Mouse (Mus musculus): ENCODE measurements around the gene Naa60. TPM values are rescaled to one million over a fixed set of nuclear protein-coding genes. Genes with fewer than 3 reads are reported as not detected.
A peak's percentile ranks its signal among the peaks of the same experiment; 100 is the strongest.
"Not testable (repeated sequence)": the region's sequence is repeated elsewhere in the genome, so short reads cannot be mapped to it uniquely, and the experiment has no call there.

Naa60 gene
- polyA plus RNA-seq (2016; fragmentation: Nextera tagmentation; extraction: Ambion mirVana), result 60.6 and 65.2 TPM in 2 replicates

DNA sequence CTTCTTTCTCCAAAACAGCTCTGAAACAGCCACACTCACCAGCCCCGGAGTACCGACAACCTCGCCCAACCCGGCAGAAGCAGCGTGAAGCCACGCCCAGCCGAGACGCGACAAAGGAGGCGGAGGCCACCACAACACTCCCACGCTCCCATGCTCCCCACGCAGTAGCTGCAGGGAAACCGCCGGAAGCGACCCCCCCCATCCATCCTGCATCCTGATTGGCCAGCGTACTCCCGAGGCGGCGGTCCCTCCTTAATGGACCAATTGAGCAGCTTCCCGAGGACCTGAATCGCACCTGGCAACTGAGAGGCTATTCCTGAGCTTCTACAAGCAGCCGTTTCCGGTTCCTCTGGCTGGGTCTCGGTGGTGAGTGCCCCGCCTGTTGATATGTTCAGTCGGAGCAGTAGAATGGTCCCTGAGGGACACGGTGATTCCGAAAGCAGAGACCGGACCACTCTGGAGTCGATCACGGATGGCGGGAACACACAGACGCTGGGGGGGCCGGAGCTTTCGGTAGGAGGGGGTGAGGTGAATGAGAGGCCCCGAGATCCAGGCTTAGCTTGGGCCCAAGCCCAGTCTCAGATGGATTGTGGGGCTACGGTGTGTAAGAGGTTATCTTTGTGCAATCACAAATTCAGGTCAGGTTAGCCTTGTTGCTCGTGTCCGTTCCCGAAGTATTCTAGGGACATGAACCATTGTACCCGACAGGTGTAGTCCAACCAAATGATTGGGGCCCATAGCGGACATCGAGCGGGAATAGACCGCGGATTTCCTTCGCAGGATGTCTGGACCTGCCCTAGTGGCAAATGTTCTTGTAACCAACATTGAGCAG lies at the start of gene Naa60:
Gene Naa60 (plus strand): TSS at position 160 of the 832 bp plus-strand sequence.
- peak within 1 kb of the TSS; percentile 46; the same call in 1 of the 2 replicates for H3K27ac ChIP-seq
- H3K4me1 ChIP-seq, result peaks cover 19% of the 10 kb centered on the region
- peaks cover 7% of the 10 kb centered on the region for H3K36me3 ChIP-seq (replicated peaks)
- no peaks in the 10 kb centered on the region for H3K9me3 ChIP-seq
- peak; percentile 98 for ATAC-seq (ENCODE audit: low FRiP score)
- 4% methylated on average over 47 of the region's 47 CpGs for WGBS
- no peaks in the 10 kb centered on the region for H3K27me3 ChIP-seq
- peak within 1 kb of the TSS; percentile 57 for H3K4me3 ChIP-seq (replicated peaks)
- peak within 1 kb of the TSS; percentile 68 for H3K9ac ChIP-seq
- H3K4me2 ChIP-seq, result peak within 1 kb of the TSS; percentile 82

DNA sequence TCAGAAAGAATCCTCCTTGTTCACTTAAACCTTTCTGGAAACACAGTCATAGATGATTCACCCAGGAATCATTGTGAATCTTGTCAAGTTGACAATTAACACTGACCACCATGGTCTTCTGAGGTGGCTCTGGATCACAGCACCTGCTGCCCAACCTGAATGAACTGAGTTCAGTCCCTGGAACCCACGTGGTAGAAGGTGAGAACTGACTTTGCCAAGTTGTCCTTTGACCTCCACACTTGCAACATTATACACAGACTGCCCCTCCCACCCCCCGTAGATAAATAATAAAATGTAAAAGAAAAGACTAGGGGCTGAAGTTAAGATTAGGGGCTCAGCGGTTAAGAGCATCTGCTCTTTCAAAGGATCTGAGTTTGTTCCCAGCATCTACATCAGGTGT lies 44.2 kb upstream of the Naa60 start:
- no peak for ATAC-seq (ENCODE audit: low FRiP score)
- no peak overlapping the region for H3K4me2 ChIP-seq
- WGBS, result 59% methylated on average over 3 of the region's 3 CpGs
- no peak overlapping the region for H3K27ac ChIP-seq
- H3K4me1 ChIP-seq, result no peaks in the 10 kb centered on the region
- H3K36me3 ChIP-seq (replicated peaks), result no peaks in the 10 kb centered on the region
- no peak overlapping the region for H3K4me3 ChIP-seq (replicated peaks)
- H3K9ac ChIP-seq, result no peak overlapping the region
- no peaks in the 10 kb centered on the region for H3K27me3 ChIP-seq
- no peaks in the 10 kb centered on the region for H3K9me3 ChIP-seq

DNA sequence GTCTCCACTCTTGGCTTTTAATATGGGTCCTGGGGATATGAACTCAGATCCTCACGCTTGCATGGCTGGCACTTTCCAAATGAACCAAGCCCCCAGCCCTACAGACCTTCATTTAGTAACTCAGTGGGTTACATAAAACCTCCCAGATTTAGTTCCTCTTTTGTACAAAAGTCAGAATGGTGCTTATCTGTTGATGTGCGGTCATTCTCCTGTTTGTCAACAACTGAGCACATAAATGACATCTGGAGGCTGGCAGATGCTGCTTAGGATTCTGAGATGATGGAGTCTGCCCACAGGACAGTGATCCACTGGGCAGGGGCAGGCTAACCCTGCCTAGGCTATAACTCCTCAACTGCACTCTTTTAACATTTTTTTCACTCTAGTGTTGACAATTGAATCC lies 42.4 kb upstream of the Naa60 start:
- Histone ChIP-seq H3K27me3 (no peaks in the 10 kb centered on the region), H3K9ac (no peak overlapping the region), H3K9me3 (no peaks in the 10 kb centered on the region), H3K4me2 (no peak overlapping the region), H3K27ac (no peak overlapping the region), H3K4me3 (replicated peaks) (no peak overlapping the region), H3K36me3 (replicated peaks) (no peaks in the 10 kb centered on the region), H3K4me1 (no peaks in the 10 kb centered on the region)
- ATAC-seq (ENCODE audit: low FRiP score), result no peak
- WGBS, result 88% methylated on average over 2 of the region's 2 CpGs

DNA sequence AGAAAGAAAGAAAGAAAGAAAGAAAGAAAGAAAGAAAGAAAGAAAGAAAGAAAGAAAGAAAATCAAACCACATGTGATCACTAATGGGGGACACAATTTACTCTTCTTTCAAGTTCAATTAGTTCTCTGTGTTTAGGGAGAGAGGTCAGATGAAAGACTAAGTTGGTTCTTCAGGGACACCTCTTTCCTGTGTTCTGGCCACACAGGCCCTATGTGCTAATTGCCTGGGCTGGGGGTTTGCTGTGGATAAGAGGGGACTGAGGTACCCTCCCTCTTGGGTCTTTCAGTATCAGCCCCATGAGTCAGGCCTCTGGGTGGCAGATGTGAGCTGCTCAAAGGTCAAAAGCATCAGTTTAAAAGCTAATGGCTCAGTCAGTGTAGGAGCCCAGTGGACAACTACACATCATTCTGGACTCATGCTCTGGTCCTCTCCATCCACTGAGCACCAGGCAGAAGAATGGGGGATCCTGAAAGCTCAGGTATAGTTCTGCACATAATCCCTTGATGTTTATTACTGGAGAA lies 41.5 kb upstream of the Naa60 start, which contains the start of gene Olfr15:
Gene Olfr15 (plus strand): TSS at position 291 of the 522 bp plus-strand sequence.
- H3K27ac ChIP-seq, result no peak within 1 kb of the TSS
- H3K9ac ChIP-seq, result no peak within 1 kb of the TSS
- ATAC-seq (ENCODE audit: low FRiP score), result no peak
- no peaks in the 10 kb centered on the region for H3K36me3 ChIP-seq (replicated peaks)
- H3K9me3 ChIP-seq, result no peaks in the 10 kb centered on the region
- H3K4me2 ChIP-seq, result no peak within 1 kb of the TSS
- H3K4me1 ChIP-seq, result no peaks in the 10 kb centered on the region
- no peak within 1 kb of the TSS for H3K4me3 ChIP-seq (replicated peaks)
- H3K27me3 ChIP-seq, result no peaks in the 10 kb centered on the region

DNA sequence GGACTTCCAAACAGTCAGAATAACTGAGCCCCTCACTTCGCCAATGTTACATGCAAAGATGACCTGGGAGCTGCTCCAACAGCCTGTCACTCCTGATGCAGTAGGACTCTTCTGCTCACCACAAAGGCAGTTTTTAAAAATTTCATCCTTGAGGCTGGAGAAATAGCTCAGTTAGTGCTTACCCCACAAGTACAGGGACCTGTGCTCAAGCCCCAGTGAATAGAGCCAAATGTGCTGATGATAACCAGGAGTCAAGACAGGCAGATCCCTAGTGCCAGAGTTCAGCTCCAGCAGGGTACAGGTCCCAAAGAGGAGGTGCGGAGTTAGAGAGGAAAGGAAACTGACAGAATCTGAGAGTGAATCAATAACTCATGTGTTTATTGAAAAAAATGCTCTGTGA lies 36.7 kb upstream of the Naa60 start:
- H3K9me3 ChIP-seq, result no peaks in the 10 kb centered on the region
- no peaks in the 10 kb centered on the region for H3K4me1 ChIP-seq
- no peak overlapping the region for H3K9ac ChIP-seq
- H3K27me3 ChIP-seq, result 0 out of 2 replicates have a peak, but pooled peaks cover 3% of the 10 kb centered on the region
- WGBS, result 70% methylated on average over 2 of the region's 2 CpGs
- ATAC-seq (ENCODE audit: low FRiP score), result no peak
- H3K36me3 ChIP-seq (replicated peaks), result no peaks in the 10 kb centered on the region
- H3K27ac ChIP-seq, result no peak overlapping the region
- no peak overlapping the region for H3K4me2 ChIP-seq
- H3K4me3 ChIP-seq (replicated peaks), result no peak overlapping the region

DNA sequence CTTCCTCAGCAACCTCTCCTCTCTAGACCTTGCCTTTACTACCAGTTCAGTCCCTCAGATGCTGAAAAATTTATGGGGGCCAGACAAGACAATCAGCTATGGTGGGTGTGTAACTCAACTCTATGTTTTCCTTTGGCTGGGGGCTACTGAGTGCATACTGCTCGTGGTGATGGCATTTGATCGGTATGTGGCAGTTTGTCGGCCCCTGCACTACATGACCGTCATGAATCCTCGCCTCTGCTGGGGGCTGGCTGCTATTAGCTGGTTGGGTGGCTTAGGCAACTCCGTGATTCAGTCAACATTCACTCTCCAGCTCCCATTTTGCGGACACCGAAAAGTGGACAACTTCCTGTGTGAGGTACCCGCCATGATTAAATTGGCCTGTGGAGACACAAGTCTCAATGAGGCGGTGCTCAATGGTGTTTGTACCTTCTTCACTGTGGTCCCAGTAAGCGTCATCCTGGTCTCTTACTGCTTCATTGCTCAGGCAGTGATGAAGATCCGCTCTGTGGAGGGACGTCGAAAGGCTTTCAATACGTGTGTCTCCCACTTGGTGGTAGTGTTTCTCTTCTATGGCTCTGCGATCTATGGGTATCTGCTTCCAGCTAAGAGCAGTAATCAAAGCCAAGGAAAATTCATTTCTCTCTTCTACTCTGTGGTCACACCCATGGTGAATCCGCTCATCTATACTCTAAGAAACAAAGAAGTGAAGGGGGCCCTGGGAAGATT lies 32.9 kb upstream of the Naa60 start:
- no peak overlapping the region for H3K9ac ChIP-seq
- H3K27me3 ChIP-seq, result 0 out of 2 replicates have a peak, but pooled peaks cover 3% of the 10 kb centered on the region
- no peak overlapping the region for H3K27ac ChIP-seq
- no peaks in the 10 kb centered on the region for H3K4me1 ChIP-seq
- no peaks in the 10 kb centered on the region for H3K36me3 ChIP-seq (replicated peaks)
- no peak overlapping the region for H3K4me2 ChIP-seq
- 66% methylated on average over 17 of the region's 17 CpGs for WGBS
- H3K4me3 ChIP-seq (replicated peaks), result no peak overlapping the region
- ATAC-seq (ENCODE audit: low FRiP score), result no peak
- H3K9me3 ChIP-seq, result no peaks in the 10 kb centered on the region

DNA sequence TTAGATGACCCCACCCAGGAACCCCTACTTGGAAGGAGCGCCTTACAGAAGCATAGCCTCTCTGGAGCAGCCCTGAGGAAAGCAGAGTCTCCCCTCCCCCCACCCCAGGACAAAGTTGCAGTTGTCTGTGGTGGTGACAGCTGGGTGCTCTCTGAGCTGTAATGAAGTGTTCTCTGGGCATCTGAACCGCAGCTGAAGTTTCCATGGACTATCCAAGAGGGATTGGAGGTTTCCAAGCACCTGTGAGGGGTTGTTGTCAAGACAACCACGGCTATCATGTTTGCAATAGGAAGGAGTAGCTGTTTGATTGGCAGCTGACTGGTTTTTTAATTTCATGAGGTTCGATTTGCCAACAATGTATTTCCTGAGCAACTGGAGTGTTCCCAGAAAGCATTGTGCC lies 29.2 kb upstream of the Naa60 start:
- Histone ChIP-seq H3K27me3 (0 out of 2 replicates have a peak, but pooled peaks cover 3% of the 10 kb centered on the region), H3K36me3 (replicated peaks) (no peaks in the 10 kb centered on the region), H3K9me3 (no peaks in the 10 kb centered on the region), H3K4me2 (no peak overlapping the region), H3K4me3 (replicated peaks) (no peak overlapping the region), H3K27ac (no peak overlapping the region), H3K9ac (no peak overlapping the region), H3K4me1 (peaks cover 6% of the 10 kb centered on the region)
- ATAC-seq (ENCODE audit: low FRiP score), result no peak
- 35% methylated on average over 4 of the region's 4 CpGs for WGBS

DNA sequence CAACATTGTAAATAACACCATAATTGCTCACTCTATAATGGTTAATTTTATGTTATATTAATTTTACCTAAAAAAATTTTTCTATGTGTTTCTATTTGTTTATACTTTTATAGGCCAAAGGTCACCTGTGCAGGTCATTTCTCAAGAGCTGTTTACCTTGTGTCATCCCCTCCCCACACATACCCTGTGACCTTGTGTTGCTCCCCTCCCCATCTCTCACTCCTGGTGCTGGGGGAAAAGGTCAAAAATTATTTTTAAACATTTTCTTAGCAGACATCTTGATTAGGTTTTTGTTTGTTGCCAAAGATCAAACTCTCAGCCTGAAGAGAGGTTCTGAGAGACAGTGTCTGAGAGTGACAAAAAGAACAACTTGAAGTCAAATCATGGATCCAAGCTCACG lies 28.4 kb upstream of the Naa60 start:
- peaks cover 7% of the 10 kb centered on the region for H3K4me1 ChIP-seq
- no peak for ATAC-seq (ENCODE audit: low FRiP score)
- no peak overlapping the region for H3K9ac ChIP-seq
- H3K36me3 ChIP-seq (replicated peaks), result no peaks in the 10 kb centered on the region
- H3K9me3 ChIP-seq, result no peaks in the 10 kb centered on the region
- H3K27ac ChIP-seq, result no peak overlapping the region
- no peak overlapping the region for H3K4me2 ChIP-seq
- 0 out of 2 replicates have a peak, but pooled peaks cover 1% of the 10 kb centered on the region for H3K27me3 ChIP-seq
- 79% methylated on average over 1 of the region's 1 CpGs for WGBS
- no peak overlapping the region for H3K4me3 ChIP-seq (replicated peaks)

DNA sequence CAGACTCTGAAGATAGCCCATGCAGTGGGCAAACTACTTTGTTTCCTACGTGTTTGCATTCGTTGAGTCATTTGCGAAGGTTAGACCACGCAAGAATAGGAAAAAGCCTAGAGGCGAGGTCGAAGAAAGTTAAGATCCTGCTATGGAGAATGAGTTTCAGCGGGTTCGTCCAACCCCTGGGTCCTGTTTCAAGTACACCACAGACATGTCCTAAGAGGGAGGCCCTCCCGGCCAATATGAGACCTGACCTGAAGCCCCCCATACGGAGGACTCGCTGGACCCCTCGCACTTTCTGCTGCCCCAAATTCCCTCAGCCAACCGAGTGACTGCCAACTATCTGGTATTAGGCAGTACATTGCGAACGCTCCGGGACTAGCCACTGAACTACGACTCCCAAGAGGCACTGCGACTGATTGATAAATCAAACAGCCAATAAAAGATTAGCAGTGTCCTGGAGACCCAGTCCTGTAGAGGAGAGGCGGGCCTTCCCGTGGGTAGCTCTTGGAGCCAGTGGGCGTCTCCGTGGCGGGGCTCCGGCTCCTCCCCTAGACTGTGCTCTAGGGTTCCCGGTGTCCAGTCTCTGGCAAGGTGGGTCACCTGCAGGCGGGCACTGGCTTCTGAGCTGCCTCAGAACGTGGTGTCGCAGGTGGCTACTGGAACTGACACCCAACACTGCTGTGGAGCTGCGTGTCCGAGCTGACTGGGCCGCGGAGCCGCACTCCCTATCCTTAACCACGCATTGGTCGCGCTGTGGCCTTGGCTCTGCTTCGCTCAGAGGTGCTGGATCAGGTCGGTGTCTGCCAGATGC lies 25.3 kb upstream of the Naa60 start, which contains the start of gene Zfp174:
Gene Zfp174 (plus strand): TSS at position 558 of the 808 bp plus-strand sequence.
- Histone ChIP-seq H3K36me3 (replicated peaks) (no peaks in the 10 kb centered on the region), H3K27ac (no peak within 1 kb of the TSS), H3K9ac (peak within 1 kb of the TSS; percentile 69), H3K9me3 (no peaks in the 10 kb centered on the region), H3K27me3 (no peaks in the 10 kb centered on the region), H3K4me1 (peaks cover 7% of the 10 kb centered on the region), H3K4me3 (replicated peaks) (peak within 1 kb of the TSS; percentile 68), H3K4me2 (peak within 1 kb of the TSS; percentile 65)
- peak; percentile 99 for ATAC-seq (ENCODE audit: low FRiP score)
- WGBS, result 4% methylated on average over 38 of the region's 38 CpGs

DNA sequence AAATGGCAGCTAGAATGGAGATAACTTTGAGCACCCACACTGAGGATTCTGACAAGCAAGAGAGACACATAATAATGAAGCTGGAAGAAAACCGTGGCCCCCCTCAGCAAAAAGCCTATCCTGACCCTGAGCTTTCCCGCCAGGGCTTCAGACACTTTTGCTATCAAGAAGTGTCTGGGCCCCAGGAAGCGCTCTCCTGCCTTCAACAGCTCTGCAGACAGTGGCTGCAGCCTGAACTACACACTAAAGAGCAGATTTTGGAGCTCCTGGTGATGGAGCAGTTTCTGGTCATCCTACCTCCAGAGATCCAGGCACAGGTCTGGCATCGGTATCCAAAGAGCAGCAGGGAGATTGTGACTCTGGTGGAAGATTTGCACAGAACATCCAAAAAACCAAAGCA lies 24.3 kb upstream of the Naa60 start:
- H3K4me2 ChIP-seq, result peak overlapping the region; percentile 65
- 76% methylated on average over 4 of the region's 4 CpGs for WGBS
- H3K36me3 ChIP-seq (replicated peaks), result no peaks in the 10 kb centered on the region
- H3K4me1 ChIP-seq, result peaks cover 7% of the 10 kb centered on the region
- peak overlapping the region; percentile 68 for H3K4me3 ChIP-seq (replicated peaks)
- H3K27ac ChIP-seq, result no peak overlapping the region
- H3K9me3 ChIP-seq, result no peaks in the 10 kb centered on the region
- no peaks in the 10 kb centered on the region for H3K27me3 ChIP-seq
- no peak for ATAC-seq (ENCODE audit: low FRiP score)
- no peak overlapping the region for H3K9ac ChIP-seq

DNA sequence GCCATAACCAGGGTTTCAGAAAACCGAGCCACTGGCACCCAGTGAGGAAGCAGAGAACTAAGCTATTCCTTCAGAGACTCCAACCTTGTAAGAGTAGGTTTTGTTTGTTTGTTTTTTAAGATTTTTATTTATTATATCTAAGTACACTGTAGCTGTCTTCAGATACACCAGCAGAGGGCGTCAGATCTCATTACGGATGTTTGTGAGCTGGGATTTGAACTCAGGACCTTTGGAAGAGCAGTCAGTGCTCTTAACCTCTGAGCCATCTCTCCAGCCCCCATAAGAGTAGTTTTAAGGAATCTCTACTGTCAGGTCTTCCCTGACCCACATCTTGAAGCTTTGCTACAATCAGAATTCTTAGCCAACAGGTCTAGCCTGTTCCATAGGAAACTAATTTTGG lies 23.8 kb upstream of the Naa60 start:
- Histone ChIP-seq H3K36me3 (replicated peaks) (no peaks in the 10 kb centered on the region), H3K27me3 (no peaks in the 10 kb centered on the region), H3K4me3 (replicated peaks) (no peak overlapping the region), H3K9me3 (no peaks in the 10 kb centered on the region), H3K27ac (no peak overlapping the region), H3K4me1 (peaks cover 7% of the 10 kb centered on the region), H3K4me2 (no peak overlapping the region), H3K9ac (no peak overlapping the region)
- ATAC-seq (ENCODE audit: low FRiP score), result no peak
- 77% methylated on average over 3 of the region's 3 CpGs for WGBS

DNA sequence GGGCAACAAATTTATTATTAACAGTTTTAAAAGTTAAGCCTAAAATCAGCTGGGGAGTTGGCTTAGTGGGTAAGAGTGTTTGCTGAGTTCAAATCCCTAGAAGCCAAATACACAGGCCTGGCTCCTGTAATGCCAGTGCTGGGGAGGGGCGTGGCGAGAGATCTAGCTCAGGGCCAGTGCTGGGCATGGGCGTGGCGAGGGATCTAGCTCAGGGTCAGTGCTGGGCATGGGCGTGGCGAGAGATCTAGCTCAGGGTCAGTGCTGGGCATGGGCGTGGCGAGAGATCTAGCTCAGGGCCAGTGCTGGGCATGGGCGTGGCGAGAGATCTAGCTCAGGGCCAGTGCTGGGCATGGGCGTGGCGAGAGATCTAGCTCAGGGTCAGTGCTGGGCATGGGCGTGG lies 20.9 kb upstream of the Naa60 start:
- ATAC-seq (ENCODE audit: low FRiP score); H3K27me3 ChIP-seq; H3K9ac ChIP-seq; H3K27ac ChIP-seq; H3K4me2 ChIP-seq; H3K36me3 ChIP-seq (replicated peaks); H3K4me3 ChIP-seq (replicated peaks); H3K9me3 ChIP-seq; H3K4me1 ChIP-seq: not testable (repeated sequence)
- WGBS, result 94% methylated on average over 12 of the region's 13 CpGs
